Mouse (Mus musculus) left cerebral cortex, postnatal 36 days (tissue): ENCODE data around the gene Cers2. TPM values are rescaled to one million over a fixed set of nuclear protein-coding genes. Genes with fewer than 3 reads are reported as not detected.

Experiments used
- DNase-seq, 2 experiments: peaks; one replicate each; pipeline ENCODE4 v3.0.0; 2021 to 2022; ENCODE audit warnings: low spot score in 2 of 2, mixed read lengths in 1 of 2
- intact Hi-C: fragments of 180-260 bp; cut with DNase I; formaldehyde crosslinking; loops from one replicate; pipeline ENCODE4 v1.15.1; 2025
- total RNA-seq, 2 experiments: library from RNA; stranded (reverse); gene quantifications; 2 replicates each; pipeline ENCODE4 v1.2.3; 2021

Gene Cers2
- total RNA-seq, 2 experiments from 2014 or later = 49.2 to 53.5 TPM

DNA sequence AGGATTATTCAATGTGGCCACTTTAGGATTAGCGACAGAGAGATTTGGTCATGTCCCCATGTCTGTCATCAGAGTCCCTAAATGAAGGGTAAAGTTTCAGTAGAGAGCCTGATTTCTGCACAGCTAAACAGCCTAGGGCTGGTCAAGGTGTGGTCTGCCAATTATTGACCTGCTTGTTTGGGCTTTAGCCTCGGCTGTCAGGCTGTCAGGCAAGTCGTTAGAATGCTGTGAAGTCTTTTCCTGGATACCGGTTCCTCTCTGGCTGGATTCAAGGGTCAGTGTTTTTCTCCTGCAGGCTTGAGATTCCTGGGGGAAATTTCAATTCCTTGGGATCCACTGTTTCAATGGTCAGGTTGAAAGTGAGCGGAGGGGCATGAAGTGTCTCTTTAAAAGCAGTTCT, 28.6 kb upstream of the Cers2 start:
- DNase-seq = no peak
- intact Hi-C loops = no loop called here

DNA sequence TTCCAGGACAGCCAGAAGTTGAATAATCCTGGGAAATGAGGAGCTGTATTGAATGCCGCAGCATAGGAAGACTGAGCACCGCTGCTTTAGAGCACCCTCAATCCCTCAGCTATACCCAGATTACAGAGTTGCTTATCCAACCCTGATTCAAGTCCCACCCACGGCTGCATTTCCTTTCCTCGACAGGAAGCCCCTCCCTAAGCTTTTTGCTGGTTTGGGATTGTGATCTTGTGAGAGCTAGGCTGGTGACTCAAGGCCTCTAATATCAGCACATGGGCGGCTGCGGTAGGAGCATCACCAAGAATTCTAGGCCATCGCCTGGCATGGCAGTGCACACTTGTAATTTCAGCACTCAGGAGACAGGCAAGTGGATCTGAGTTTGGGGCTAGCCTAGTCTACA, 28.1 kb upstream of the Cers2 start:
- DNase-seq = no peak
- intact Hi-C loops = no loop called here

DNA sequence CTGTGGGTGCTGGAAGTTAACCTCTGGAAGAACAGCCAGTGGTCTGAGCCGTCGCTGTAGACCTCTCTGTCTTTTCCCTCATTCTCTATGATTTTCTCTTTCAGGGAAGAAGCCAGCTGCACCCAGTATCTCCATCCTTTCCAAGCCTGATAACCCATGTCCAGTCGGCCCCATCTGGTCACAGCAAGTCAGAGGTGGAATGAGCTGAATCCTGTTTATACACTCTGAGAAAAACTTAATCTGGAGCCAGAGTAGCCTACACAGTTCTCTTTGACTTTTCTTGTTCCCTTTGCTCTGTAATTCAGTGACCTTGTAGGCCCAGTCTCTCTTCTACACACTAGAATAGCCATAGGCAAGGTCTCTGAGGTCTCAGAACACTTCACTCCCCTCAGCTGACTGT, 27.1 kb upstream of the Cers2 start:
- intact Hi-C loops = no loop called here
- no peak for DNase-seq

DNA sequence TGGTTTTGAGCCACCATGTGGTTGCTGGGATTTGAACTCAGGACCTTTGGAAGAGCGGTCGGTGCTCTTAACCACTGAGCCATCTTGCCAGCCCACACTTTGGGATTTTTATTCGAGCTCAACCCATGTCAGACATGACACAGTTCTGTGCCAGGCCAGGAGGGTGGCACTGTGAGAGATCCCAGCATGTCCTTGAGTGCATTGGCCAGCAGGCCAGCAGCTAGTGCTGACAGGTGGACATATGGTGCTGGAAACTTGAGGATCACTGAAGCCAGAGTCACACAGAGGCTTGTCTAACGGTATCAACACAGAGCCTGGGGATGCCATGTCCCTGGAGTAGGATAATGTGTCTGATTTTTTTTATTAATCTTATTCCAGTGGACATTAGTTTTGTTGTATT, 25.2 kb upstream of the Cers2 start:
- intact Hi-C loops = no loop called here
- DNase-seq = no peak

DNA sequence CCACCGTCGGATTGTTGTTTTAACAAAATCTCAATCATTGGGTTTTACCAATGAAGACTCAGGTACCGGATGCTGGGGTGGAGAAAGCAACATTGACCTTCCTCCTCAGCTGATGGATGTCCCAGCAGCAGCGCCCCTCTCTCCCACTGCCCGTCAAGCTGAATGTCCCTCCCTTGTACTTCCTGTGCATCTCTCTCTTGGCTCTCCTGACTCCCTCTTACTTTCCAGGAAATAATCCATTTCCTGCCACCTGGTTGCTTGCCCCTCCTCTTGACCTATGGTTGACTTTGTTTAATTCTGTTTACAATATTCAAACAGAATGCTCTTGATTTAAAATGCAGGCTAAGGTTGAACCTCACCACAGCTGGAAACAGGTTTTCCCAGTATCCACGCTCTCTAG, 24.4 kb upstream of the Cers2 start:
- intact Hi-C loops = no loop called here
- DNase-seq = no peak

DNA sequence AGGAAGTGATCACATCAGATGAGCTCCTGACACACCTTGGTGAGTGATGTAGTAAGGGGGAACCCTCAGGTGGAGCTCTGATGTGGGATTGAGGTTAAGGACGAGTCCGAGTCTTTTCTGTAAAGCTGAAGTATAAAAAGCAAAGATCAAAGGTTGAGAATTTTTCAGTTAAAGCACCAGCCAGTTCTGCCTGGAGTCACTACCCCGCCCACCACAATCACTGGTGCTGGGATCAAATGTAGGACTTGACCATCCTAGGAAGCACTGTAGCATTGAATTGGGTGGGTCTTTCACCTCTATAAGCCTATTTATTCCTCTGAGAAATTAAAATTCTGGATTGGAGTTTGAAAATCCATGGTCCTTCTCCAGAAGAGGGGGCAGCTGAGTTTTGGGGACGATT, 23.6 kb upstream of the Cers2 start:
- DNase-seq = no peak
- intact Hi-C loops = no loop called here

DNA sequence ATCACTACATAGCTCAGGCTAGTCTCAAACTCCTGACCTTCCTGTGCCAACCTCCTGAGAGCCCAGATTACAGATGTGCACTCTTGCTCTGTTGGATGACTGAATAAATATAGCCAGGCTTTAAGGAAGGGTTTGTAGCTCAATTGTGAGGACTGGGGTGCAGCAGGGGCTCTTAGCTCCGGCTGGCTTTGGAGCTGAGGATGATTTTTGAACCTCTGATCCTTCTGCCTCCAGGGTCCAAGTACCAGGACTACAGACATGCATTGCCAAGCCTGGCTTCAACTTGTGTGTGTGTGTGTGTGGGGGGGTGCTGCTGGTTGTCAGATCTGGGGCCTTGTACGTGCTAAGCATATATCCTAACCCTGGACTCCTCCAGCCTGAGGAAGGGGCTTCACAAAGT, 21.7 kb upstream of the Cers2 start:
- intact Hi-C loops = no loop called here
- no peak for DNase-seq

DNA sequence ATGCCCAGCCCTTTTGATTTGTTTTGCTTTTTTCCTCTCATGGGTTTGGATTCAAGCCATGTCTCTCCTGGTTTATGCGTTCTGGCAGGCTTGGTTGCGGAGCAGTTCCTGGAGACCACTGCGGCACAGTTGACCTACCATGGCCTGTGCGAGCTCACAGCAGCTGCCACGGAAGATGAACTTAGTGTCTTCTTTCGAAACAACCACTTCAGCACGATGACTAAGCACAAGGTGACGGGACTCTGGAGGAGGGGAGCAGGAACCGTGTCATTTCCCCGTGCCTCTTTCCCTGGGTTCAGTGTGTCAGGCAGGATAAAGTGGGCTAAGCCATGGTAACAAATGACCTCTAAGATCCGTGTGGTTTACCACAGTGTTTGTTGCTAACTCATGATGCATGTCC, 21.1 kb upstream of the Cers2 start:
- intact Hi-C loops = no loop called here
- no peak for DNase-seq

DNA sequence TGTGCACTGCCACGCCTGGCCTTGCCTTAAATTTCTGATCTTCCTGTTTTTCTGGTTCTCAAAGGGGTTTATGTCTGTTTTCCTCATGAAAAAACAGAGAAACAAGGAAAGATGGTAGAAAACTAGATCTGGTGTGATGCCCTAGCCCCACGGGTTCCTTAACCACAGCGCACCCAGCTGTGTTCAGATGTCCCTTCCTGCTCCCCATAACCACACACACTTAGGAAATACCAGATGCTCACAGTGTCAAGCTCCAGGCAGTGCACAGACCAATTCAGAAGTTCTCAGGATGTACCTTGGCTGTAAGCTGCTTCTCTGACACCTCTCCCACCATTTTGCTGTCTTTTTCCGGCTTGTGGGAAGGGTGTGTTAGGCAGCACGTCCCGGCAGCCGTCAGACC, 20.3 kb upstream of the Cers2 start:
- intact Hi-C loops = no loop called here
- no peak for DNase-seq

DNA sequence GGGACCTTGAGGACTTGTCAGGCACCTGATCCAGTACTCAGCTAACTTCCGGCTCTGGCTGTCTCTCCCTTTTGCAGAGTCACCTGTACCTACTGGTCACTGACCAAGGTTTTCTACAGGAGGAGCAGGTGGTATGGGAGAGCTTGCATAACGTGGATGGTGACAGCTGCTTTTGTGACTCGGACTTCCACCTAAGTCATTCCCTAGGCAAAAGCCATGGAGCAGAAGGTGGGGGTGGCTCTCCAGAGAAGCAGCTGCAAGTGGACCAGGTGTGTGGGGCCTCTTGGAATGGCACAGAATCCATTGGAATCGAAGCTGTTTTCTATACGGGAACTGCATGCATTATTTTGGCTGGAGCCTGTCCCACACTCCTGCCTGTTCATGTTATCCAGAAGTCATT, 19.9 kb upstream of the Cers2 start:
- intact Hi-C loops = no loop called here
- no peak for DNase-seq

DNA sequence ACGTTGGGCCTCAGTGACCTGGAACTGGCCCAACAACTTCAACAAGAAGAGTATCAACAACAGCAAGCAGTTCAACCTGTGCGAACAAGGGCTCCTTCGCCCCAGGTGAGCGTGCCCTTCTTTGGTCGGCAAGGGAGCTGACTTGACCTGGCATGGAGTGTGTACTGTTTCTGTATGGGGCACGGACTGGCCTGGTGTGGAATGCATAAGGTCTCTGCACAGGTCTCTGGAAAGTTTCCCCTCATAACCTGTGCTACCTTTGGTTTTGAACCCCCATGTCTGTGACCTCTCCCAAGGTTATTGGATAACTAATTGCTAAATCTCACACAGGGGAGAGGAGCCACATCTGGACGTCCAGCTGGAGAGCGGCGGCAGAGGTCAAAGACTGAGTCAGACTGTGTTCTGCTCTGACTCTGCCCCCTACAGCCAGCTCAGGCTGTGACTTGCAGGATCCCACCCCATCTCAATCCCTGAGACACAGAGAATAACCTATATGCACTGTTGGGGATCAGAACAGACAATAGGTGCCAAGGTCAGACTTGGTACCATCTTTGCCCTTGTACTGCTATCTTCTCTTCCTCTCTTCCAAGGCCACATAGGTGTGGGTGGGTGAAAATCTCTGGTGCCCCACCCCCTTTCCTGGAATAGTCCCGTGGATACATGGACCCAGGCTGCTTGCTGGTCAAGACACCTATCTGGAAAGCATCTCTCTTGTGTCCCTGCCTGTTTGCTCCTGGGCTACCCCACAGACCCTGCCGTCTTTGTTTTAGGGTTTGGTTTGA, 19.1 kb upstream of the Cers2 start:
- intact Hi-C loops = no loop called here
- DNase-seq = no peak

DNA sequence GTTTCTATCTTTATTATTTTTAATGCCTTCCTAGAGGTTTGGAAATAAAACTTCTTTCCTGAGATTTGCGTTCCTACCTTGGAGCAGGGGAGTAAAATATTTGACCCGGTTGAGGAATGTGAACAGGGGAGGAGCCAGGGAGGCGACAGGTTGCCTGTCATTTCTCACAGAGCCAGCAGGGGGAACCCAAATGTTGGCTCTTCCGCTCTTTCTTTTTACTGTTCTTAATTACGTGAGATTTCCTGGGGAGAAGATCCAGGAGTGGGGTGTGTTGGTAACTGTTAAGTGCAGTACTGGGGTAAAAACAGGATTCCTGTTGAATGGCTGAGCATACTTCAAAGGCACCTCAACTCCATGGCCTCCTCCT, 18.5 kb upstream of the Cers2 start:
- intact Hi-C loops = no loop called here
- DNase-seq = no peak

DNA sequence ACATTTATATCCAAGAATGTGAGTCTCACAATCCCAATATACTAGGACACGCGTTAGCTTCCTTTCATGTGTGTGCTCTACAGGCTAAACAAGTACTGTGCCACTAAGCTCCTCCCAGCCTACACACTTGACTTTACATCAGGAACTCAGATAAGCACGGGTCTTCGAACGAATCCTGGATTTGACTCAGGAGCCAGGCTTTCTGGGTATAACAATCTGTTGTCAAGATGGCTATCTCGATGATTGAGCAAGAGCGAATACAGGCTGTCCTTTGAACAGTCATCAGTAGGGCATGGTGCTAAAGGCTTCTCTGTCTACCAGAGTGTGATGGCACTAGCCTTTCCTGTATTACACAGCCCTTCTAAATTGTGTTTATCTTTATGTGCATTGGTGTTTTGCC, 16.6 kb upstream of the Cers2 start:
- intact Hi-C loops = no loop called here
- no peak for DNase-seq

DNA sequence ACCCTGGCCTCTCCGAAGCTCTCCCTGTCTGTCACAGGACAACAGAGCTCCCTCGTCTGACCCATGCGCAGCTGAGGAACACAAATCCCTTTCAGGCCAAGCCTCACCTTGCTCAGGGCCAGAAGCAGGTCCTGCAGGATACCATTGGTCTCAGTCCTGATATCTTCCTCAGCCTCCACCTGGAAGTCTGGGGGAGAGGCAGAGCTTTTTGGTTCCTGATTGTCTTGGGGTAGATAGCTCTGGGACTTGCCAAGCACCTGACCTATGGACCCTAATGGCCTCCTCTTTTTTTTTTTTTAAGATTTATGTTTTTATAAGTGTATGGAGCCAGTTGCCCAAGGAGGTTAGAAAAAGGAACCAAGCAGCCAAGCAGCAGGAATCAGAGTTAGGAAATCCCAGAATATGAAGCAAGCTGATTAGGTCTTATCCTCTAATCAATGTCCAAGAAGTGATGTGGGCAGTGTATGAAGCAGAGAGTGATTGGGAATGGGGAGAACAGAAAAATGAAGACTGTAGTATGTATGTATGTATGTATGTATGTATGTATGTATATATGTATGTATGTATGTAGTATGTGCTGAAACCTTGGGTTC, 13.3 kb upstream of the Cers2 start:
- intact Hi-C loops = no loop called here

DNA sequence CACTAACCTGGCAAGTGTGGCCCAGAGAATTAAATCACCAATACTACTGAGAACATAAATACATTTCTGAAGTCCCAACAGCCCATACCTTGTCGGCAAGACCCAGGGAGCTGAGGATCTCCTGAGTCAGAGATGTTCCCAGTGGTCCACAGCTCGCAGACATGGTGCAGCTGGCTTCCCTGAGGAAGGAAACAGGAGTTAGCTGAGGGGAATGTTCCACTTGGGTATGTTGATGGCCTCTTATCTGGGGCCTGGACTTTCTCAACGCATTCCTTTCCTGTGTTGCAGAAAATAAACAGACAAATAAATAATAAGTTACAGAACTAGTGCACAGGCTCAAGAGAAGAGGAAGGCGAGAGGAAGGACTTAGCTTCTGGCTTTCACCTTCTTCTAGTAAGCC, 8.3 kb upstream of the Cers2 start:
- no peak for DNase-seq
- intact Hi-C loops = no loop called here

More for the DNA sequence above, 13.3 kb upstream of the Cers2 start:
- DNase-seq = no peak

DNA sequence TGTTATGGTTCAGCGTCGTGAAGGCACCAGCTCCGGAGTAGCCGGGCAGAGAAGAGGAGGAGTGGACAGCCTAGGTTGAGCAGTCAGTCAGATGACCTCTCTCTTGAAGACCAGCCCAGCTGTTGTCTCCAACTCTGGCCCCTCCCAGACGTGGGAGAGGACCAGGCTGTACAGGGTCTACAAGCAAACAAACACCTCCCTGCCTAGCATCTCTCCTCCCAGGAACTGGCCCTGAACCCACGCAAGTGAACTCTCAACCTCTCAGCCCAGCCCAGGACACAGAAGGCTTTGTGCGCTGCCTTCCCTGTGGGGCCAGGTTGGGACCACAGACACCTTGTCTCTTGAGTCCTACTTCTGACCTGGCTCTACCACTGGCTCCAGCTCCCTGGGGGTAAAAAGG, 7.5 kb upstream of the Cers2 start, which contains the start of gene Anxa9:
TSS of gene Anxa9 (minus strand) at position 77 of the 400 bp plus-strand sequence.
- intact Hi-C loops = no loop called here
- DNase-seq = no peak

DNA sequence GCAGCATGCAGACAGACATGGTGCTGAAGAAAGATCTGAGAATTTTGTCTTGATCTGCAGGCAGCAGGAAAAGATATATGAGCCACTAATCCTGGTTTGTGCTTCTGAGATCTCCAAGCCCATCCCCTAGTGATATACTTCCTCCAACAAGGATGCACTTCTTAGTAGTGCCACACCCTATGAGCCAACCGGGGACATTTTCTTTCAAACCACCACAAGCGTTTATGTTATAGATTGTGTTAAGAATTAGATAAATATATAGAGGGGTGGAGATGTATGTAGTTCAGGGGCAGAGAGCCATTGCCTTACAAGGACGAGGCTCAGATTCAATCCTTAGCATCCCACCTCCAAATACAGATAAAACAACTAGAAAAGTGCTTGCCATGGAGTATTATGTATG, 4.1 kb upstream of the Cers2 start:
- intact Hi-C loops = no loop called here

DNA sequence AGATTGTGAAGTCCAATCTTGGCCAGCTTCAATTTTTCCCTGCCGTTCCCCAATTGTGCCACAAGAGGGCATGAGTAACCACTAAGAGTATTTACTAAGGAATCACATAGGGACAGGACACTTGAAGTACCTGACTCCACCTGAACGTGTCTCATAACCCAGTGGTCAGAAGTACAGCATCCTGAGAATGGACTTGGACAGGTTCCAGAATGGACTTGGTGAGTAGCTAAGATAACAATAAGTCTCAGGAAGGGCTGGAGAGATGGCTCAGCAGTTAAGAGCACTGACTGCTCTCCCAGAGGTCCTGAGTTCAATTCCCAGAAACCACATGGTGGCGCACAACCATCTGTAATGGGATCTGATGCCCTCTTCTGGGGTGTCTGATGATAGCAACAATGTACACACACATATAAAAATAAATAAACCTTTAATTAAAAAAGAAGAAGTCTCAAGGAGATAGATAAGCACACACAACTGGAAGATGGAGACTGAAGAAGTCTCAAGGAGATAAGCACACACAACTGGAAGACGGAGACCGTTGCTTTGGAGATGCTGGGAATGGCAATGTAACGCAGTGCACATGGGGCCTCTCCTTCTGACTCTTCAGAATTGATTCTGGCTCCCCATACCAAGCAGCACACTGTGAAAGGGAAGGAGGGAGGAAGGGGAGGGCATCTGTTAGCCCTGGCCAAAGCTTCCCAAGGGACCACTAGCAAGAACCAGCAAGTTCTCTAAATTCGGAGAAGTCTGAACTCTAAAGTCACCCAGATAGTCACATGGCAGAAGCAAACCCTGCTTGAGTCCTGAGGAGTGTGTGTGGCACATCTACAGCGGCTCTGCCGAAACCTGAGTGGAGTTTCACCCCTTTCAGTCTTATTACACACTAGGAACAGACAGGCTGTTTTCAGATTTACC, 3.4 kb upstream of the Cers2 start:
- intact Hi-C loops = no loop called here
- DNase-seq = peak; percentile 38 to 53

More for the DNA sequence above, 4.1 kb upstream of the Cers2 start:
- no peak for DNase-seq

DNA sequence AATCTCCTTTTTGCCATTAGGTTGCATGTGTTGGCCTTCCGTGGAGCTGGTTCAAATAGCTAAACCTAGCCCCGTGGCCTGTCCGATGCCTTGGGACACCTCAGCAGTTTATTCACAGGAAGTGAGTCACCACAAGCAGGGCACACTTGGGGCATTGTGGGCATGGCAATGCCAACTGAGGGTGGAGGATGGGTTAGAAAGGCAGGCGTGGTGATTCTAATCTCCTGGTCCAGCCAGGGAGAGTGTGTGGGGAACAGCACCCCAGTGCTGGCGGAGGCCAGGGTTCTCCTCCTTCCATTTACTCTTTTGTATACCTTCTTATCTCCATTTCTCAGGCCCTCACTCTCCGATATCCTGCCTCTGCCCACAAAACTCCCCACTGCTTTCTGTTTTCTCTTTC, 2.0 kb upstream of the Cers2 start:
- intact Hi-C loops = no loop called here
- no peak for DNase-seq

DNA sequence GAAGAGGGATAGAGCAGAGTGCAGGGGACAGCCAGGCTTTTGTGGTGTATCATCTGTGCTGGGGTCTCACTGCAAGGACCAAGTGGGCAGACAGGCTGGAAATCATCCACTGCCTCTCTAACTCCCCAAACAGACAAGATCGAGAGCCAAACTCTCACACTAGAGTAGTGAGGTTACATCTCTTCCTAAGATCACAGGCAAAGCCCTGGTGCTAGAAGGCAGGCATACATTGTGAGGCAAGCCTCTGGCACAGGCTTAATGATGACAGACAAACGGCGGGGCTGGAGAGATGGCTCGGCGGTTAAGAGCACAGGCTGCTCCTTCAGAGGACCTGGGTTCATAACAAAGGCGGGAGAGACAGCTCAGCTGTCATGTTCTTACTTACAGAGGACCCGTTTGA, 1.1 kb upstream of the Cers2 start:
- intact Hi-C loops = no loop called here
- no peak for DNase-seq

DNA sequence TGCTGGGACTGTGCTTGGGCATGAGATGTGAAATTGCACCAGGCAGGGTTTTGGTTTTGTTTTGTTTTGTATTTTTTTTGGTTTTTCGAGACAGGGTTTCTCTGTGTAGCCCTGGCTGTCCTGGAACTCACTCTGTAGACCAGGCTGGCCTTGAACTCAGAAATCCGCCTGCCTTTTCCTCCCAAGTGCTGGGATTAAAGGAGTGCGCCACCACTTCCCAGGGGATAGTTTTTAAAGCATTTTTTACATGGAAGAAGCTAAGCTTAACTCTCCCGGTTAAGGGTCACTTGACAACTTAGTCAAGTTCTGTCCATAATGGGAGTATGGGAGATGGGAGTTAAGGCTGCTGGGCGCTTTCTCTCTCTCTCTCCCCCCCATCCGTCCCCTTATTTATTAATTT, 516 bp upstream of the Cers2 start:
- intact Hi-C loops = no loop called here

More for the DNA sequence above, 516 bp upstream of the Cers2 start:
- no peak for DNase-seq
